Mouse (Mus musculus): ENCODE measurements at regions not wholly inside any gene's neighbourhood (a gene's known extent, or its start where the extent isn't known, plus 50 kb on each side); places are given as distances from the start of the nearest gene placed in this dataset.

GRCm38 (mm10) chr19:33042760-33043159 lies 285.5 kb downstream of the Pten start:
- 66% methylated on average over 2 of the region's 2 CpGs for WGBS
- Histone ChIP-seq H3K27ac (ENCODE audit: low read depth, low read length) (no peak overlapping the region), H3K4me1 (ENCODE audit: insufficient read depth) (no peaks in the 10 kb centered on the region), H3K4me2 (ENCODE audit: low read depth) (no peak overlapping the region), H3K4me3 (ENCODE audit: low read depth, low read length) (no peak overlapping the region), H3K9ac (no peak overlapping the region), H3K27me3 (ENCODE audit: insufficient read depth, low read length) (no peaks in the 10 kb centered on the region), H3K9me3 (ENCODE audit: low read length) (no peaks in the 10 kb centered on the region), H3K36me3 (ENCODE audit: insufficient read depth) (no peaks in the 10 kb centered on the region)
- no peak for TF ChIP-seq CTCF (IDR thresholded peaks at IDR 0.05; ENCODE audit: low read depth)
- ATAC-seq (no peak), DNase-seq (no peak)

- H3K4me3 ChIP-seq (ENCODE audit: low read depth, low read length) = no peak overlapping the region
- H3K4me1 ChIP-seq (ENCODE audit: insufficient read depth) = no peaks in the 10 kb centered on the region
- H3K27me3 ChIP-seq (ENCODE audit: insufficient read depth, low read length) = no peaks in the 10 kb centered on the region
- H3K4me2 ChIP-seq (ENCODE audit: low read depth) = no peak overlapping the region
- no peaks in the 10 kb centered on the region for H3K36me3 ChIP-seq (ENCODE audit: insufficient read depth)
- no peak overlapping the region for H3K9ac ChIP-seq
- ATAC-seq (no peak), DNase-seq (no peak)
- H3K9me3 ChIP-seq (ENCODE audit: low read length) = no peaks in the 10 kb centered on the region
- H3K27ac ChIP-seq (ENCODE audit: low read depth, low read length) = no peak overlapping the region
- 83% methylated on average over 3 of the region's 3 CpGs for WGBS
- TF ChIP-seq CTCF (IDR thresholded peaks at IDR 0.05; ENCODE audit: low read depth) = no peak
Observed at GRCm38 (mm10) chr19:33043696-33044095, 286.4 kb downstream of the Pten start.

- Histone ChIP-seq H3K36me3 (ENCODE audit: insufficient read depth) (no peaks in the 10 kb centered on the region), H3K9ac (no peak overlapping the region), H3K9me3 (ENCODE audit: low read length) (no peaks in the 10 kb centered on the region), H3K4me2 (ENCODE audit: low read depth) (no peak overlapping the region), H3K4me3 (ENCODE audit: low read depth, low read length) (no peak overlapping the region), H3K4me1 (ENCODE audit: insufficient read depth) (no peaks in the 10 kb centered on the region), H3K27me3 (ENCODE audit: insufficient read depth, low read length) (no peaks in the 10 kb centered on the region), H3K27ac (ENCODE audit: low read depth, low read length) (no peak overlapping the region)
- ATAC-seq (no peak), DNase-seq (no peak)
- TF ChIP-seq CTCF (IDR thresholded peaks at IDR 0.05; ENCODE audit: low read depth) = no peak
- WGBS = 46% methylated on average over 9 of the region's 9 CpGs
Observed at GRCm38 (mm10) chr19:33048754-33049442, 291.6 kb downstream of the Pten start.

GRCm38 (mm10) chr19:33053199-33053867 lies 296.0 kb downstream of the Pten start:
- Histone ChIP-seq H3K9me3 (ENCODE audit: low read length) (no peaks in the 10 kb centered on the region), H3K36me3 (ENCODE audit: insufficient read depth) (no peaks in the 10 kb centered on the region), H3K27me3 (ENCODE audit: insufficient read depth, low read length) (no peaks in the 10 kb centered on the region), H3K4me2 (ENCODE audit: low read depth) (no peak overlapping the region), H3K27ac (ENCODE audit: low read depth, low read length) (no peak overlapping the region), H3K9ac (no peak overlapping the region), H3K4me3 (ENCODE audit: low read depth, low read length) (no peak overlapping the region), H3K4me1 (ENCODE audit: insufficient read depth) (no peaks in the 10 kb centered on the region)
- ATAC-seq (no peak), DNase-seq (no peak)
- TF ChIP-seq CTCF (IDR thresholded peaks at IDR 0.05; ENCODE audit: low read depth) = no peak
- WGBS = 75% methylated on average over 4 of the region's 4 CpGs

GRCm38 (mm10) chr19:33056372-33056791 lies 299.1 kb downstream of the Pten start:
- DNase-seq (no peak), ATAC-seq (no peak)
- Histone ChIP-seq H3K4me1 (ENCODE audit: insufficient read depth) (no peaks in the 10 kb centered on the region), H3K36me3 (ENCODE audit: insufficient read depth) (no peaks in the 10 kb centered on the region), H3K9ac (no peak overlapping the region), H3K27ac (ENCODE audit: low read depth, low read length) (no peak overlapping the region), H3K4me2 (ENCODE audit: low read depth) (no peak overlapping the region), H3K4me3 (ENCODE audit: low read depth, low read length) (no peak overlapping the region), H3K27me3 (ENCODE audit: insufficient read depth, low read length) (no peaks in the 10 kb centered on the region), H3K9me3 (ENCODE audit: low read length) (no peaks in the 10 kb centered on the region)
- no peak for TF ChIP-seq CTCF (IDR thresholded peaks at IDR 0.05; ENCODE audit: low read depth)
- 76% methylated on average over 10 of the region's 10 CpGs for WGBS

- Histone ChIP-seq H3K27ac (ENCODE audit: low read depth, low read length) (no peak overlapping the region), H3K4me1 (ENCODE audit: insufficient read depth) (no peaks in the 10 kb centered on the region), H3K9me3 (ENCODE audit: low read length) (no peaks in the 10 kb centered on the region), H3K4me3 (ENCODE audit: low read depth, low read length) (no peak overlapping the region), H3K27me3 (ENCODE audit: insufficient read depth, low read length) (no peaks in the 10 kb centered on the region), H3K36me3 (ENCODE audit: insufficient read depth) (no peaks in the 10 kb centered on the region), H3K9ac (no peak overlapping the region), H3K4me2 (ENCODE audit: low read depth) (no peak overlapping the region)
- ATAC-seq (no peak), DNase-seq (no peak)
- no peak for TF ChIP-seq CTCF (IDR thresholded peaks at IDR 0.05; ENCODE audit: low read depth)
Observed at GRCm38 (mm10) chr19:33061006-33061405, 303.7 kb downstream of the Pten start.

GRCm38 (mm10) chr19:33062165-33063058 lies 305.1 kb downstream of the Pten start:
- H3K4me3 ChIP-seq (ENCODE audit: low read depth, low read length) = no peak overlapping the region
- ATAC-seq (no peak), DNase-seq (no peak)
- H3K27me3 ChIP-seq (ENCODE audit: insufficient read depth, low read length) = no peaks in the 10 kb centered on the region
- no peaks in the 10 kb centered on the region for H3K36me3 ChIP-seq (ENCODE audit: insufficient read depth)
- WGBS = 84% methylated on average over 8 of the region's 8 CpGs
- no peak overlapping the region for H3K27ac ChIP-seq (ENCODE audit: low read depth, low read length)
- H3K9ac ChIP-seq = no peak overlapping the region
- no peak overlapping the region for H3K4me2 ChIP-seq (ENCODE audit: low read depth)
- H3K9me3 ChIP-seq (ENCODE audit: low read length) = no peaks in the 10 kb centered on the region
- no peak for TF ChIP-seq CTCF (IDR thresholded peaks at IDR 0.05; ENCODE audit: low read depth)
- H3K4me1 ChIP-seq (ENCODE audit: insufficient read depth) = no peaks in the 10 kb centered on the region

Data from forebrain, postnatal 0 days (tissue).